Comparison of ENCODE assay signal across 29 mouse cellular contexts in the genomic region with DNA sequence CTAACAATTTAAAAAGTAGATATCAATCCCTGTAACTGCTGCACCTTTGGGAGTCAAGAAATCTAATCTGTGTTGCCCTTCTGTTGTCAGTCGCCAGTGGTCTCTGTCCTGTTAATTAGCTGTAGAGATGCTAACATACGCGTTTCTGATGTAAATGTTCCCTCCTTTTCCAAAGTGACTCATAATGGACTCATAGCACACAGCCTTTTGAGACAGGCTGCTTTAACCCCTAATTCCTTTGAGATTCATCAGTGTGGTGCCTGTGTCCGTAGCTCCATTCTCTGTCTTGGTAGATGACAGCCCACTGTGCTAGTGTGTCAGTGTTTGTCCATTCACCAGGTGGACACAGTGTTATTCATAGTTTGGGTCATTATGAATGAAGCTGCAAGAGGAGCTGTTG.
"Had no signal": no experiment of that assay in that cellular context is flagged by ENCODE, and none has a peak within 500 bp of the region (broad histone marks: within the 10 kb centered on the region; RNA-seq: fewer than 3 reads in every experiment).

No protein-coding gene starts in this region.

- H3K27ac ChIP-seq: gastrocnemius, adult 2 months; heart, adult 2 months; heart, embryonic 13.5 days; heart, embryonic 15.5 days; hindbrain, embryonic 13.5 days; hindbrain, embryonic 15.5 days; hindbrain, postnatal 0 days; kidney, embryonic 15.5 days; kidney, postnatal 0 days; layer of hippocampus, adult 2 months; limb, embryonic 13.5 days; limb, embryonic 15.5 days; liver, embryonic 12.5 days; liver, embryonic 14.5 days had no signal

- H3K4me1 ChIP-seq: hindbrain, embryonic 15.5 days; liver, embryonic 12.5 days had no signal

- H3K36me3 ChIP-seq: hindbrain, embryonic 13.5 days; hindbrain, embryonic 15.5 days had no signal

- H3K4me3 ChIP-seq: gastrocnemius, adult 2 months; heart, adult 2 months; heart, embryonic 13.5 days; heart, embryonic 15.5 days; hindbrain, embryonic 13.5 days; hindbrain, embryonic 15.5 days; kidney, embryonic 15.5 days; layer of hippocampus, adult 2 months; limb, embryonic 13.5 days; limb, embryonic 15.5 days; liver, embryonic 12.5 days had no signal

- H3K4me2 ChIP-seq: heart, embryonic 11.5 days; heart, embryonic 13.5 days; heart, embryonic 15.5 days; hindbrain, embryonic 13.5 days; hindbrain, embryonic 15.5 days; kidney, embryonic 15.5 days; limb, embryonic 13.5 days; limb, embryonic 15.5 days; liver, embryonic 12.5 days had no signal

- ATAC-seq: hindbrain, postnatal 0 days; intestine, embryonic 16.5 days; liver, embryonic 12.5 days had no signal

- DNase-seq: gastrocnemius, adult 2 months; gastrocnemius, postnatal 10 days; gastrocnemius, postnatal 25 days; heart, adult 11 months; heart, adult 2 months; heart, postnatal 14 days; heart, postnatal 36 days; kidney, adult 11 months; kidney, adult 2 months; kidney, adult 9 months; kidney, postnatal 14 days; kidney, postnatal 36 days; layer of hippocampus, adult 9-11 months; layer of hippocampus, postnatal 36 days; left cerebral cortex, postnatal 4 days had no signal

- H3K9ac ChIP-seq: heart, embryonic 13.5 days; heart, embryonic 15.5 days; hindbrain, embryonic 13.5 days; hindbrain, embryonic 15.5 days; kidney, embryonic 15.5 days; limb, embryonic 13.5 days; limb, embryonic 15.5 days; liver, embryonic 12.5 days; liver, embryonic 14.5 days had no signal

- H3K27me3 ChIP-seq: heart, embryonic 13.5 days; heart, embryonic 15.5 days; hindbrain, embryonic 13.5 days; hindbrain, embryonic 15.5 days; kidney, embryonic 15.5 days; limb, embryonic 13.5 days; limb, embryonic 15.5 days; liver, embryonic 12.5 days had no signal

- H3K9me3 ChIP-seq: heart, embryonic 13.5 days; heart, embryonic 15.5 days; hindbrain, embryonic 13.5 days; hindbrain, embryonic 15.5 days; kidney, embryonic 15.5 days; limb, embryonic 13.5 days; limb, embryonic 15.5 days; liver, embryonic 12.5 days had no signal
